ENCODE assay signal across 9 mouse cellular contexts in the genomic region with DNA sequence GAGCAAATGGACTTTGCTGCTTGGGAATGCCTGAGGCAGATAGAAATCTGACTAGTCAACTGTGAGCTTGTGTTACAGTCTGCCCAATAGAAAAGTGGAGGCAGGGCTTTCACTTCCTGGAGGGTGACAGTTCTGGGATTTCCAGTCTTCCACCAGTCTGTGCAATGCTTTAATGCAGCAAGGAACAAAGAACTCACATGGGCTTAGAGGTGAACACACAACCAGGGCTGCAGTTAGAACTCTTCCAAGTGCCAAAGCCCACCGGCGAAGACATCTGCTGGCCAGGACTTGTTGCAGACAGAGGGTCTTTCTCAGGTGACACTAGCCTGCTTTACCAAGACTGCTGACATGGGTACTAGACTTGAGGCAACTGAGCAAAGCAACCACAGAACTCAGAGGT. TPM values are rescaled to one million over a fixed set of nuclear protein-coding genes. Genes with fewer than 3 reads are reported as not detected.
DNase-seq lines count a peak whose midpoint lies in the region; ATAC-seq and TF ChIP-seq lines count a peak whose summit lies in the region.
"Had no signal": no experiment of that assay in that cellular context is flagged by ENCODE, and none has a peak within 500 bp of the region (broad histone marks: within the 10 kb centered on the region; RNA-seq: fewer than 3 reads in every experiment).

TSS of gene Slfn2 (plus strand) at position 167 of the 400 bp plus-strand sequence.

- H3K9me3 ChIP-seq in midbrain, embryonic 16.5 days (replicated peaks; ENCODE audit: control insufficient read depth, low read length, poor library complexity, severe bottlenecking) = no peaks in the 10 kb centered on the region
- H3K9me3 ChIP-seq: limb, embryonic 12.5 days had no signal

- TF ChIP-seq CTCF in brain, embryonic 14.5 days (IDR thresholded peaks at IDR 0.05; ENCODE audit: borderline replicate concordance, extremely low read depth, insufficient read depth, insufficient read length) = no peak

- H3K36me3 ChIP-seq in splenic B cell, adult 2 months (ENCODE audit: control insufficient read depth, insufficient read depth, low read length, poor library complexity, severe bottlenecking) = peaks cover 16% of the 10 kb centered on the region
- H3K36me3 ChIP-seq in midbrain, embryonic 16.5 days (ENCODE audit: control insufficient read depth, insufficient read depth, low read length) = no peaks in the 10 kb centered on the region
- H3K36me3 ChIP-seq: limb, embryonic 12.5 days had no signal

- H3K4me1 ChIP-seq in midbrain, embryonic 16.5 days (ENCODE audit: control insufficient read depth, insufficient read depth, low read length) = no peaks in the 10 kb centered on the region
- H3K4me1 ChIP-seq: limb, embryonic 12.5 days had no signal

- 88% methylated on average over 2 of the region's 2 CpGs for WGBS in midbrain, embryonic 16.5 days

- H3K4me2 ChIP-seq in midbrain, embryonic 16.5 days (ENCODE audit: low read length) = no peak within 1 kb of the TSS
- H3K4me2 ChIP-seq: limb, embryonic 12.5 days had no signal

- no peak within 1 kb of the TSS for H3K4me3 ChIP-seq in midbrain, embryonic 16.5 days (ENCODE audit: low read depth, low read length)
- H3K4me3 ChIP-seq: limb, embryonic 12.5 days had no signal

- H3K27me3 ChIP-seq in splenic B cell, adult 2 months (ENCODE audit: control insufficient read depth, insufficient read depth, low read length, poor library complexity, severe bottlenecking) = no peaks in the 10 kb centered on the region
- H3K27me3 ChIP-seq in midbrain, embryonic 16.5 days (ENCODE audit: control insufficient read depth, insufficient read depth, low read depth, low read length) = no peaks in the 10 kb centered on the region

- DNase-seq in heart, adult 9 months (ENCODE audit: low spot score in 2 of 2) = peak; percentile 32 to 56
- DNase-seq in heart, postnatal 4 days = no peak
- DNase-seq in brain, embryonic 14.5 days (ENCODE audit: low read depth) = peak; percentile 3
- DNase-seq in kidney, postnatal 25 days = peak; percentile 21 to 46
- peak; percentile 70 for DNase-seq in splenic B cell, adult 2 months (ENCODE audit: low read depth, low spot score)
- DNase-seq in embryo, embryonic 11 days = no peak
- DNase-seq in layer of hippocampus, adult 9-11 months = no peak

- no peak within 1 kb of the TSS for H3K9ac ChIP-seq in midbrain, embryonic 16.5 days (ENCODE audit: low read depth, low read length)
- H3K9ac ChIP-seq: limb, embryonic 12.5 days had no signal

- H3K27ac ChIP-seq in midbrain, embryonic 16.5 days (ENCODE audit: low read length) = no peak within 1 kb of the TSS
- H3K27ac ChIP-seq: limb, embryonic 12.5 days had no signal

- ATAC-seq in midbrain, embryonic 16.5 days = no peak

- no peak for TF ChIP-seq POLR2A in brain, embryonic 14.5 days (IDR thresholded peaks at IDR 0.05; ENCODE audit: borderline replicate concordance, extremely low read depth, insufficient read depth, insufficient read length, poor library complexity, severe bottlenecking)

RNA-seq across cellular contexts. Expression of gene Slfn2, which starts in this region (rescaled TPM):
- total RNA-seq in heart, postnatal 4 days (2021) = 1 to 10 TPM; 1.7 to 1.8 TPM
- polyA plus RNA-seq in brain, embryonic 14.5 days (2012; rRNA removed) = 0.53 and 0.77 TPM in 2 replicates
- 0.61 and 1.1 TPM in 2 replicates for polyA plus RNA-seq in midbrain, embryonic 16.5 days (2015; fragmentation: Nextera tagmentation; extraction: Ambion mirVana)

Comparison
In these comparisons a context has a peak if more than half of its experiments do, and no peak if none do; other contexts are left out.
1. DNase-seq: peak in heart, adult 9 months (2 of 2), kidney, postnatal 25 days (2 of 2) and splenic B cell, adult 2 months (single experiment); none in heart, postnatal 4 days (single experiment), embryo, embryonic 11 days (single experiment) and layer of hippocampus, adult 9-11 months (single experiment).
2. Peak in DNase-seq in brain, embryonic 14.5 days; RNA of the gene not detected or under 1 TPM.